Mouse (Mus musculus) R1 (cell line): ENCODE data around the gene Pde10a.

Experiments used
- DNase-seq: peaks from one replicate; pipeline ENCODE4 v3.0.0-alpha.2; 2018; ENCODE audit warnings: low read depth, low spot score

The Pde10a gene

DNA sequence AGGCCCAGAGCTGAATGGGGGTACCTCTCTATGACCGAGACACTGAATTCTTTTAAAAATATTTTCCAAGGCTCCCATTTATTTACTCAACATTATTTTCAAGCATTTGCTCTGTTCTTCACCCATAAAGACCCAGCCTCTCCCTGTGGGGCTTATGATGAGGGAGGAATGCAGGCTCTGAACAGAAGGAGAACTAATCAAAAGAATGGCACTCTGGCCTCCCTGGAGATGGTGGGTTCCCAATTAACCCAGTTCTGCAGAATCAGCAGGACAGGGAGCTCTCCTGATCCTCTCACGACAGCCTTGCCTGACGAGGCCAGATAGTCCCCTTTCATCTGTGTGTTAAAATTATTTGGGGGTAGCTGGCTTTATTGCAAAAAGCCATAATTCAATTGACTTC is 117.2 kb downstream of the Pde10a start:
- no peak for DNase-seq

DNA sequence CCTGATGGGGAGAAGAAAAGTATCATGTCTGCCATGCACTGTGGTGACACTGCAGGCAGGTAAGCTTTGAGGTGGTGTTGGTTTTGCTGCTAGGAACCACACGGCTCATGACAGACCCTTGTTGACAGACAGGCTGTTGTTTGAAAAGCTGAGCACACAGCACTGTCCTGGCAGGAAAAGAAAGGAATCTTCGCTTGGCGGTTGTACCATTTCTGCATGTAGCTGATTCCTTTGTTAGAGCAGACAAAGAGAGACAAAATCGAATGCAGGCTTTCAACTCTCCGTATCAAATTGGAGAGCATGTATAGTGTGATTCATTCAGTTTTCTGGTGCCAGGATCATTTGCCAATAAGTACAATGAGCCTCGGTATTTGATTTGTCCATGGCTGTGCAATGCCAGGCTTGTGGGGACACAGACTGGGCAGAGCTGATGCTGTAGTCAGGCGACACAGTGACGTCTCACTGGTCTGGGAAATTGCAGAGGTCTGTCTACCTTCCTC is 122.2 kb downstream of the Pde10a start:
- no peak for DNase-seq

DNA sequence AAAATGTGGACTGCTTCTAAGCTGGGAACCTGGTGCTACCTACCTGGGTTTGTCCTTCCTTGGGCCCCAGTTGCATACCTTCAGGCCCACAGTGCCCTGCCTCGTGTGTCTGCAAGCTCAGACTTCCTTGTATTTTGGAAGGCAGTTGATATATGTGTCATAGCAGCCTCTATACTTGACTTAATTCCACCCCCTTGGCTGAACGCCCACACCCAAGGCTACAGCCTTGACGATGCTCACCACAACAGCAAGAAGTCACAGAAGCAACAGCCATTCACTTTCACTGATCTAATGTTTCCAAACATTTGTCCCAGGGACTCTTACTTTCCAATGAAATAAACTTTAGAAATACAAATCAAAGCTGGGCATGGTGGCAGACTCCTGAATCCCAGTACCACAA is 123.1 kb downstream of the Pde10a start:
- DNase-seq: no peak

DNA sequence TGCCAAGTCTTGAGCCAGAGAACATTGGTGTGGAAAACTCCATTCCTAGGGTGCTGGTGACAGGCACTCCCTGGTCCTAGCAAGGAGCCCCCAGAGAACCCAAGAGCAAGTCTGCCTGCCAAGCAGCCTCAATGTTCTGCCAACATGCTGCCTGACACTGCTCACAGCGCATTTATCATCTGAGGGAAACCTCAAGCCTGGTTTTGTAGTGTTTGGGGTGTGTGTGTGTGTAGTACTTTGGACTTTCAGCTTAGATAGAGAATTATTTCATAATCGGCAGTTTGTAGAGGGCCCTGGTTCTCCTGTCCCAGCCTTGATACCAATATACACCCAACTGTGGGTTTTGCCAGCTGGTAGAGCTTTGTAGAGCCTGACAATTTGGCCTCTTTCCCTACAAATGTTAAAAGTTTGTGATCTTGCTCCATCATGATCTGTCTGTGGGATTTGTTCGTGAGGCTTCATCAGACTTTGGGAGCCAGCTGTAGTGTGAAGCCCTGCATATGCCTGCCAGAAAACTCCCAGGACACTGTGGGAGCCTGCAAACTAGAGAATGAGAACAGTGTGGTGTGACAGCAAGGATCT is 127.6 kb downstream of the Pde10a start:
- DNase-seq: no peak

DNA sequence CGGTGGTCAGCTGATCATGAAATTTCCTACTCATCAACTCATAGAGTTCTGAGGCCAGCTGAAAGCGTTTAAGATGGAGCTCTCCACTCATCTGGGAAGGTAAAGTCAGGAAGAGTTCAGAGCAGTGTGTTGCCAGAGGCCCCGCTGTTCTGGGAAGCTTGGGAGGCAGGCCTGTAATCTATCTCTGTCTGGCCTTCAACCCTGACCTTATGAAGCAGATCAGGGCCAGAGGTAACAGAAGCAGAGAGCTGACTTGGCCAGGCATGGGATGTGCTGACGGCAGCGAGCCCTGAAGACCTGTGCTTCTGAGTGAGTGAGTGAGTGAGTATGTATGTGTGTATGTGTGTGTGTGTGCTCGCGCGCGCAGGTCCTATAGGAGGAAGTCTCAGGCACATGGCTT is 132.5 kb downstream of the Pde10a start:
- DNase-seq: no peak

DNA sequence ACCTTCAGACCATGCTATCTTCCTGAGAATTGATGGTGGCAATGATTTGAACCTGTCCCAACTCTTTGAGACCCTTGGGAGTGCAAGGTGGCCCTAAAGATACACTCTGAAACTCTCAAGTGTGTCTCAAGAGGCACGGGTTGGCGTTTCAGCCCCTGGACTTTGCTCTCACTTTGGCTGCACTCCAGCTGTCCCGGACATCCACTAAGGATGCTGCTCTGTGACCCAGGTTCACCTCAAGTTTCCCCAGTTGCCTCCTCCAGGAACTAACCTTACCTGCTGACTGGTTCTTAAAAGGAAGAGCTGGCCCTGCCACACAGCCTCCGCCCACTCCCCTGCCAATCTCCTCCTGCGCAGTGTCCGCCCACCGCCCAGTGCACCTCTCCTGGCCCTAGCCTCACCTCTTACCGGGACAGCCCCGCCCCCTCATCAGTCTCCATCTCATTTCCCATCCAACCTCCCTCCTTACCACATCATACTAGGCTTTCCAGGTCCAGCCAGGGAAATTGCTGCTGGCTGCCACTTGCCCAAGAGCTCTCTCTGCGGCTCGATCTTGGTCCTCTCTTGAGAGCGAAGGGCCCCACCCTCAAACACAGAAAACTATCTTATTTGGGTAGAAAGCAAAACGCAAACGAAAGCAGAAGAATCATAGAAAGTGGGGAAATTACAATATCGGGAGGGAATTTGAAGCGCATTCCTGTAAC is 133.7 kb downstream of the Pde10a start:
- DNase-seq: peak; percentile 10

DNA sequence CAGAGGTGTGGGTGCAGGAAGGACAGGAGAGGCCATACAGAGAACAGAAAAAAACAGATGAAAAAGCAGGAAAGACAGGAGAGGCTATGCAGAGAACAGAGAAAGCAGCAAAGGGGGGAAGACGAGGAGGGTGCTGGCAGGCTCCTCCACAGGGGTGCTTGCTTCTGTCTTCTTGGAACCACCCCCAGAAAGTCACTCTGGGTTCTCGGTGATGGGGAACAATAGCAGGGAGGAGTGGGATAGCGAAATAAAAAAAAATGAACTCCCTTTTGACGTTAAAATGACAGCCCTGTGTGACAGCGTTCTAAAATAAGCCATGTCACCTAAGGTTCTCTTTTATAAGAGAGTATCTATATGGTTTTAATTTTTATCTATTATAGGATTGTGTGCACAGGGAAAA is 141.7 kb downstream of the Pde10a start:
- DNase-seq: no peak

DNA sequence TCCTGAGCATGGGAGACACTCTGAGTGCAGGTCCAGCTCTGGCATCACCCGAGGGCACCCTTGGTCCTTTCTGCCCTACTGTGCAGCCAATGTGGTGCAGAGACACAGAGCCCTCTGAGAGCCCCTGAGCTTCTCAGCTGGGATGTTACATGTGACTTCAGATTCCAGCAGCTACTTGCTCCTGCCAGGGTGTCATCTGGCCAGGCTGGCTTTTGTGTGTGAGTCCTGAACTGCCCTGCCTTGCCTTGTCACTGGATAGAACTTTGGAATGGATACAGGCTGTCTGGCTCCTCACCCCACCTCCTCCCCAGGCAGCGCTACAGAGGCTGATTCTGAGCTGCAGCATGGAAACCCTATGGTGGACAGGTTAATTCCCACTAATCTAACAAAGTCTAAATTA is 149.5 kb downstream of the Pde10a start:
- DNase-seq: no peak

DNA sequence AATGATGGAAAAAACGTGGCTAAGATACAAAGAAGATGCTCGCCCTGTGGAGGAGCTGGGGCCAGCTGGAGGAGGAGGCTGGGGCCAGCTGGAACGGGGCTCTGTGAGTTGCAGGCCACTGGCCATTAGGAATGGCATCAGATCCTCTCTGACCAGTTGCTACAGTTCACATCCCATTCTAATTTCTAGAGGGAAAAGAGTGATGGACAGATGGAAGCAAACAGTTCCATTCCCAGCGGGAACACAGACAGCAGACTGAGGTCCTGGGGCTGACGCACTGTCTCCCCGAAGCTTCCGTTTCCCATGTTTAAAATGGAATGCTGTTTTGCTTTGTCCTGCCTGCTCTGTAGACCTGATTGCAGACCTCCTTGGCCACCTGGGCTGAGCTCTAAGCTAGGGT is 161.2 kb downstream of the Pde10a start:
- DNase-seq: no peak

DNA sequence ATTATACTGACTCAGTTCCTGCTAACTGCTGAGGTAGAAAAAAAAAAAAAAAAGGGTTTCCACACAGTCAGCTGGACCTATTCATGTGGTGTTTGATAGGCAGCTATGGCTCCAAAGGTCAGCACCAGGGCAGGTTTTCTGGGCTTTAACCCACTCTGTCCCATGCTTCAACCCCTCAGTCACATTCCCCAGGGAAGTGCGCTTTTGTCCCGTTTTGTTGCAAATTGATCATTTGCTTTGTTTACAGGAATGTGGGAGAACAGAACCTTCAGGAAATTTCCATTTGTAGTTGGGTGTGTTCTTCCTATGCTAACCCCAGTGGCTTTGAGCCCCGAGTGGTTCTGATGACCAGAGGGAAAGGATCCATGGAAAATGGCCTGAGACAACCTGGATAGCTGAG is 162.9 kb downstream of the Pde10a start:
- DNase-seq: peak; percentile 91

DNA sequence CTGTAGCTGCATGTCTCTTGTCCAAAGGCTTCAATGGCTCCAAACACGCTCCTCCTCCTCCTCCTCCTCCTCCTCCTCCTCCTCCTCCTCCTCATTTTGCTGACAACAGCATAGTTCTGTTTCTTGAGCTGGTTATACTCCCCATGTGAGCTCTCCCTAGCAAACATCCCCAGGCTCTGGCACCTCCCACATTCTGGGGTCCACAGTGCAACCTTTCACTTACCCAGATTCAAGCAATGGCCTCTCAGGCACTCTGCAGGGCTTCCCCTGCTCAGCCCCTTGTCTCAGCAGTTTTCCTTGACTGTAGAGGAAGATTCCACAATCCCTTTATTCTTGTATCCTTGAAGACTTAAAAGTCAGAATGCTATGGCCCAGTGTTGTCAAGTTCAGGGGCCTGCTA is 173.1 kb downstream of the Pde10a start:
- DNase-seq: no peak

DNA sequence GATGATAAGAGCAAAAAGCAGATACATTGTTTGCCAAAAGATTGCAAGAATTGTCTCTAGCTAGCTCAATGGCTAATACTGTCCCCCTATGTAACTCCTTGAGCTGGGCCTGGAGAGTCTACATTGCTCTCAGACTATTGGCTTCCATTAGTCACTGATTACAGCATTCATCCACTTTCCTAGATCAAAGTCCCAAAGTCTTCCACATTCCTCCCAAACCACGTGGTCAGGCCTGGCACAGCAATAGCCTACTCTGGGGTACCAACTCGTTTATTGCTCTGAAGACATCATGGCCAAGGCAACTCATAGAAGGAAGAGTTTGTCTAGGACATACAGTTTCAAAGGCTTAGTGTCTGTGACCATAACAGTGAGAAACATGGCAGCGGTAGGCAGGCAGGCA is 173.6 kb downstream of the Pde10a start:
- DNase-seq: no peak

DNA sequence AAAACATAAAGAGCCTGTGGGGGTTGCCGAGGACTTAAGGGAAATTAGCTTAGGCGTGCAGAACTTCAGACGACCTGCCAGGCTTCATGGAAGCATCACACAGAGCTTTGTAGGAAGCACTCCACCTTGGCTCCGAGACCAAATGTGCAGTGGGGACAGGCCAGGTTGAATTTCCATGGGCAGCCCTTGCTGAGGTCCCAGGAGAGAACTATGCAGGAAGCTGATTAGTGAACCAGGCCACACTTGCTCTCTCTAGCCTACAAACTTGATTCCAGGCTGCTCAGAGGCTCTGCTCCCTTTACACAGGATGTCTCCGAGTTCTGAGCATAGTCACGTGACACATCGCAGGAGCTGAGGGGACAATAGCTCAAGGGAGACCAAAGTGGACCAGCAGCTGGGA is 175.9 kb downstream of the Pde10a start:
- DNase-seq: peak; percentile 43

DNA sequence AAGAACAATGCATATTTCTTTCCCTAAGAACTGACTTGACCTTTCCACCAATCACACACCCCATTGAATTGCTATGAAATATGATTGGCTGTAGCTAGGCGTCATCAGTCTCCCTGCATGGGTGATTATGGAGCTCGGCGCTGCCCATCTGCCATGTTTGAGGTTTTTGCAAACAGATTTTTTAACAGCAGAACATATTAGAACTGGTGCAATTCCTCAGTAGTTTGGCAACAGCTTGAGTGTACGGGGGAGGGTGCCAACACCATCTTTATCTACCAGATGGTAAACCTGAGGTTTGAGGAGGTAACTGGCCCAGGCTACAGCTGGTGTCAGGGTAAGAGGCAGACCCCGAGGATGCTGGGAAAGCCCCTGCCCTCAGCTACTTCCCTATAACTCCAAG is 177.3 kb downstream of the Pde10a start:
- DNase-seq: no peak

DNA sequence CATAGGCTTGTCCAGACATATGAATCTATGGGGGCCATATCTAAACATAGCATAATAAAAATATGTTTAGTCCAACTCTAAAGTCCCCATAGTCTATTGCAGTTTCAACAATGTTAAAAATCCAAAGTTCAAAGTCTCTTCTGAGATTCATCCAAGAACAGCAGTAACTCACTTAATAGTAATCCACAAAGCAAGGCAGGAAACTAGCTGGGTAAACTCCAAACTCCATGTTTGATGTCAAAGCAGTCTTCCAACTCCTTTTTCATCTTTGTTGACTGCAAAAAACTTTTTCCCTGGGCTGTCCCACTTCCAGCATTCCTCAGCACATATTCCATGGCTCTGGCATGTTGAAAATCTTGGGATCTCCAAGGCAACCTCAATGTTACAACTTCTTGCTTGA is 182.8 kb downstream of the Pde10a start:
- no peak for DNase-seq

DNA sequence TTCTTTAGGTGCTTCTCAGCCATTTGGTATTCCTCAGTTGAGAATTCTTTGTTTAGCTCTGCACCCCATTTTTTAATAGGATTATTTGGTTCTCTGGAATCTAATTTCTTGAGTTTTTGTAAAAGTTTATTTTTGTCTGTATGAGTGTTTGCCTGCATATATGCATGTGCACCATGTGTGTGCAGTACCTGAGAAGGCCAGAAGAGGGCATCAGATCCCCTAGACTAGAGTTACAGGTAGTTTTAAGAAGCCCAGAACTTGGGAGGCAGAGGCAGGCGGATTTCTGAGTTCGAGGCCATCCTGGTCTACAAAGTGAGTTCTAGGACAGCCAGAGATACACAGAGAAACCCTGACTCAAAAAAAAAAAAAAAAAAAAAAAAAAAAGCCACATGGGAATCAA is 187.6 kb downstream of the Pde10a start:
- peak; percentile 38 for DNase-seq

DNA sequence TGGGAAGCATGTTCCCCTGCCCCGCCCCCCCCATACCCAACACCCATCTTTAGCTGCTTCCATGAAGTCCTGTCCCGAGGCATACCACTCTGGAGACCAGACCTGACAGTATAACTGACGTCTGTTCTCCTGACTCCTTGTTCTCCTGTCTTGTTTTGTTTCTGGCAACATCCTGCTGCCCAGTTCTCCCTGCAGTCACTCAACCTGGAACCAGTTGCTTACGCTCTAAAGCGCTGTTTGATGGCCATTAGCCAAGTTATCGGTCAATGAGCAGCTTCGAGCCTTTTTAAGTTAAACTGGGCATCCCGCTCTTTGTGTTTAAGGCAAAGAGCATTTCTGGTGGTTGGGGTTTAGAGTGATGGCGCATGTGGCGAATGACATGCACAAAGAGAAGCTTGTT is 195.8 kb downstream of the Pde10a start:
- no peak for DNase-seq

DNA sequence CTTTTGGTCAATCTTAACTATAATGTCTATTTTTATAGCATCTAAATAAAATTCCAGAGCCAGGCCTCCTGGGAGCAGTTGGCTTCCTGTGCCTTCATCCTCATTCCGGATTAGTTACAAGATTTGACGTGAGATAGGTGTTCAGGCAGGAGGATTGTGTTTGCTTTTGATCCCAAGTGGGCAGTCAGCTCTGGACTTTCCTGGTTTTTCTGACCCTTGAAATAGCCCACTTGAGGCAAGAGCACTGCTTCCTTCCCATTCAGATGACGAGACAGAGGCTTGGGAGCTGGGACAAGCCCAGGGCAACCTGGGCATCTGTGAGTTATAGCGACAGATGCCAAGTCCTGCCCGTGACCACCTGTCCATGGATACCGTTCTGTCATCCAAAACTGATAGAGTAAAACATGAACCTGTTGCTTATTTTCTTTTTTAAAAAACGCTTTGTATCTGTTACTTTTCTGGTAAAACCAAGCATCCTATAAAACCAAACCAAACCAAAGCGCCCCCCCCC is 199.3 kb downstream of the Pde10a start:
- no peak for DNase-seq

DNA sequence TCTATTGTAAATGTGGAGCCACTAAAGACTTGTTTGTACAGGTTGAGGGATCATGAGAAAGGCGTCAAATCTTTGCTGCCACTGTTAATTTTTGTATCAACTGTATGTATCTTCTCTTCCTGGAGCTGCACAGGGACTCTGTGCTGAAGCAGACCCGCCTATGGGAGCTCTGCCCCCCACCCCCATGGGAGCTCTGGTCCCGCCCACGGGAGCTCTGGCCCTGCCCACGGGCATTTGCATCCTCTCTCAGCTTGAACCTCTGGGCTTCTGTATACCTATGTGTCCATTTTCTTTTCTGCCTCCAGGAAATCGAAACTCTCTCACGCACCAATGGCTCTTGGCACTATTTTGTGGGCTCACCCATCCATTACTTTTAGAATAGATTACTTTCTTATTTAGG is 203.5 kb downstream of the Pde10a start:
- DNase-seq: peak; percentile 25

DNA sequence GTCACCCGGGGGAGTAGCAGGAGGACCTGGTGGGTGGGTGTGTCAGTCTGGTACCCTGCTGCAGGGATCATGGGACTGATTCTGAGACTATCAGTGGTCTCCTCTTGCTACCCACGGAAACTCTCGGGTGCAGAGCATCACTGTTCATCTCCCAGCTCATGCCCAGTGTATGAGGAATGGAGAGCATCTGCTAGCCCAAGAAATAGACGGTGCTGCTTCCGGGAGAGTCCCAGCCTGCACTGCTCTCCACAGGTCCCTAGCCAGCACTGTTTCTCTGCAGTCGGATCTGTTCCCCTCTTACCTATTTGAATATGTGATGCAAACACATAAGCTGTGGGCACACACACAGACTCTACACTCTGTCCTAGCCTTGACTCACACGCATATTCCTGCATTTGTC is 204.6 kb downstream of the Pde10a start:
- no peak for DNase-seq

DNA sequence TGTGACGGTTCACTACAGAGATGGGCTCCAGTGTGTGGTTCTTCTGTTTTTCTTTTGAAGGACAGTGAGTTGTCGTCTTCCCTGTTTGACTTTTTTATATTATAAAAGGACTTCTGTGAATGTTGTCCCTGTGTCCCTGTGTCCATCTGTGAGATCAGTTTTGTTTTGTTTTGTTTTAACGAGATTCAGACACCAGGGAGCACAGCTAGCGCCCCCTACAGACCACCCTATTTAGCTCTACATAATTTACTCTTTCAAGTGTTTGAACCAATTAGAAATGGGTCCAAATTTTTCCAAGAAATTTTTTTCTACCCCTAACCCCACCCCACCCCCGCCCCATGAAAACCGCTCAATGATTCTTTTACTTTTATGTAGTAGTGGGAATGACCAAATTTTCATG is 205.9 kb downstream of the Pde10a start:
- peak; percentile 30 for DNase-seq

DNA sequence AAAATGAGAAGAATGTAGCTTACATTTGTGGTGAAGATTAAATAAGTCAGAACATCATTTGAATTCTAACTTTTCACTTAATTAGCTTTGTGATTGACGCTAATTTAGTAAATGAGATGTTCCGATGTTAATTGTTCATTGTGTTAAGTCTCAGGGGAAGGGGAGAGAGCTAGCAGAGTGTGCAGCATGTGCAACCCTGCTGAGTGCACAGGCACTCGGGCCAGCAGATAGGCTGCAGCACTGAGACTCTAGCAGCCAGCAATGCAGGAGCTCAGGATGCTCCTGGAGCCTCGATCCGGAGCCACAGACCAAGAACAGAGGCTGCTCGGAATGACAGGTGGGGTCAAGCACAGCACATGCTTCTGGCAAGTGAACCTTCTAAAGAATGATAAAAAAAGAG is 211.1 kb downstream of the Pde10a start:
- no peak for DNase-seq

DNA sequence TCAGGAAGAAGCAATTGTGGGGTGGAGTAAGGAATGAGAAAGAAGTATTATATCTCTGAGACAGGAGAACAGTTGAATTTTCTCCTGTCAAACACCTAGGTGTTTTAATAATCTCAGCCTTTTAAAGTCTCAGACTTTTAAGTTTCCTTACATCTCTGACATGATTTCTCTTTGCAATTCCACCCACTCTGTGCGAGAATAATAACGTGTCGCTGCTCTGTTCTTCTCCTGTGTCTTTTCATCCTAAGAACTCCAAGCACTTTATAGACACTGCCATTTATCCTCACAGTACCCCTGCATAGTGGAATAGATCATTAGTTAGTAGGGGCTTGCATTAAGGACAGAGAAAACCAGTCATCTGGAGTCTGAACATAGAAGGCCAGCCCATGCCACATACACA is 217.6 kb downstream of the Pde10a start:
- DNase-seq: no peak
